Mouse (Mus musculus): Measurements from ENCODE around the gene Pygo2. TPM values are rescaled to one million over a fixed set of nuclear protein-coding genes. Genes with fewer than 3 reads are reported as not detected.

Gene Pygo2
- polyA plus RNA-seq, 2 experiments: 58.3 to 83.4 TPM

DNA sequence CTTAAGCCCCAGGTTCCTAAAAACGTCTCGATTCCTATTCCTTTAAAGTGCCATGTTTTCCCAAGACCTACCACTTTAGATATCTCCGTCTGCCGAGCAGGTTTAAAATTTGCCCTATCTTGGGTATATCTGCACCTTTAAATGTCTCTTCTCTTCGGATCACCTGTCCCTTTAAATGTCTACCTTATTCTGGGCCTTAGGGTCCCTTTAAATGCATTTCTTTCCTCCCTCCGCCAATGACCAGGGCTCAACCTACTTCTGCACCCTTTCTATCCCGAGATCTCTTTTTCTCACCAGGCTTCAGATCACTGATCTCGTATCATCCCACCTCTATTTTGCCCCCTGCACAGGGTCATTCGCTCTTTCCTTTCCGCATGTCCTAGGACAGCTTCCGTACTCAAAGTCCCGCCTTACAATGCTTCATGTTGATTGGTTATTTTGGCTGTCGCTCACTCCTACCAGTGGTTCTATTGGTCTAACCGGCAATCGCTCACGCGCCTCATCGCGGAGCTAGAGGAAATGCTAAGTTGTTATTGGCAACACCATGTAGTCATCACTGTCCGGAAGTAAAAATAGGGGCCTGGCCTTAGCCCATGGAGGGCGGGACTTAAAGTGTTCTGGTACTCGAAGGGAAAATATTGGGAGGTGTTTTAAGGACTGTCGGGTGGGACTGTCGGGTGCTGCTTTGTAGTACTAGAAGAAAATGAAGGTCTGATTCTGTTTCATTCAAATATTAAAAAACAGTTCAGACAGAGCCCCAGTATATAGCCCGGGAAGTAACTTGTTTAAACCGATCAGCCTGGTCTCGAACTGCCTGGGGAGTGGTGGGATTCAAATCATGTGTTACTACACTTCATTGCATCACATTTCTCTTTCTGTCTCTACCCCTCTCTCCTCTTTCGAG, 18.3 kb upstream of the Pygo2 start, which contains the start of gene Flad1:
Gene Flad1 (minus strand): TSS at position 381 of the 904 bp plus-strand sequence.
- Histone ChIP-seq H3K36me3 (ENCODE audit: control insufficient read depth, insufficient read depth, low read length) (peaks cover 38% of the 10 kb centered on the region), H3K9me3 (ENCODE audit: control insufficient read depth, low read length) (no peaks in the 10 kb centered on the region), H3K9ac (ENCODE audit: low read depth, low read length, severe bottlenecking) (peak within 1 kb of the TSS; percentile 38), H3K27ac (replicated peaks; ENCODE audit: low read depth, low read length) (0 out of 2 replicates have a peak within 1 kb of the TSS, but pooled peaks have one; percentile 33), H3K4me1 (ENCODE audit: control insufficient read depth, insufficient read depth, low read length) (peaks cover 8% of the 10 kb centered on the region), H3K4me3 (replicated peaks; ENCODE audit: low read length) (peak within 1 kb of the TSS; percentile 50), H3K4me2 (replicated peaks; ENCODE audit: low read depth, low read length, severe bottlenecking) (peak within 1 kb of the TSS; percentile 72), H3K27me3 (ENCODE audit: control insufficient read depth, insufficient read depth, low read length) (no peaks in the 10 kb centered on the region)
- no peak for TF ChIP-seq POLR2A (IDR thresholded peaks at IDR 0.05; ENCODE audit: borderline replicate concordance, extremely low read depth, insufficient read depth, insufficient read length)
- peak; percentile 99 for ATAC-seq (ENCODE audit: low FRiP score, low read depth)
- 7% methylated on average over 28 of the region's 28 CpGs for WGBS
- DNase-seq (ENCODE audit: low spot score): peak; percentile 99

GRCm38 (mm10) chr3:89416158-89416557, 13.9 kb upstream of the Pygo2 start:
- WGBS: 96% methylated on average over 8 of the region's 8 CpGs
- Histone ChIP-seq H3K36me3 (ENCODE audit: control insufficient read depth, insufficient read depth, low read length) (peaks cover 29% of the 10 kb centered on the region), H3K9me3 (ENCODE audit: control insufficient read depth, low read length) (no peaks in the 10 kb centered on the region)

DNA sequence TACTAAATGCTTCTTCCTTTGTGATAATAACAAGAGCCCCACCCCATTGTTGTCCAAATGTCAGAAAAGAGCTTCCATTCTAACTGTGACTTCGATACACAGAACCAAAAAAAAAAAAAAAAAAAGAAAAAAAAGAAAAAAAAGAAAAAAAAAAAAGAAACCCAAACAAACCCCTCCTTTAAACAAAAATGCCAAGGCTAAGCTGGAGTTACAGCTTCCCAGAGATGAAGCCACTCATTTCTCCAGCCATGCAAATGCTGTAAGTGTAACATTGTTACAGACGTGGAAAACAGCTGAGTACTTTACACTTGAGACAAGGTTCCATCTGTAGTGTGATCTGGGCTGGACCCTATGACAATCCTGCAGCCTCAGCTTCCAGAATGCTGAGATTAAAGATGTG, 12.9 kb upstream of the Pygo2 start:
- WGBS: 21% methylated on average over 2 of the region's 2 CpGs
- no peak for ATAC-seq (ENCODE audit: low FRiP score, low read depth)
- Histone ChIP-seq H3K27ac (replicated peaks; ENCODE audit: low read depth, low read length) (peak overlapping the region; percentile 88; the same call in 1 of the 2 replicates), H3K4me1 (ENCODE audit: control insufficient read depth, insufficient read depth, low read length) (peaks cover 20% of the 10 kb centered on the region), H3K9me3 (ENCODE audit: control insufficient read depth, low read length) (no peaks in the 10 kb centered on the region), H3K4me3 (replicated peaks; ENCODE audit: low read length) (peak overlapping the region; percentile 61), H3K9ac (ENCODE audit: low read depth, low read length, severe bottlenecking) (peak overlapping the region; percentile 64), H3K4me2 (replicated peaks; ENCODE audit: low read depth, low read length, severe bottlenecking) (peak overlapping the region; percentile 84), H3K27me3 (ENCODE audit: control insufficient read depth, insufficient read depth, low read length) (no peaks in the 10 kb centered on the region), H3K36me3 (ENCODE audit: control insufficient read depth, insufficient read depth, low read length) (peaks cover 31% of the 10 kb centered on the region)
- no peak for DNase-seq (ENCODE audit: low spot score)
- TF ChIP-seq POLR2A (IDR thresholded peaks at IDR 0.05; ENCODE audit: borderline replicate concordance, extremely low read depth, insufficient read depth, insufficient read length): no peak

More at GRCm38 (mm10) chr3:89416158-89416557, 13.9 kb upstream of the Pygo2 start:
- Histone ChIP-seq H3K4me2 (replicated peaks; ENCODE audit: low read depth, low read length, severe bottlenecking) (no peak overlapping the region), H3K27me3 (ENCODE audit: control insufficient read depth, insufficient read depth, low read length) (no peaks in the 10 kb centered on the region), H3K4me1 (ENCODE audit: control insufficient read depth, insufficient read depth, low read length) (peaks cover 20% of the 10 kb centered on the region), H3K9ac (ENCODE audit: low read depth, low read length, severe bottlenecking) (no peak overlapping the region), H3K4me3 (replicated peaks; ENCODE audit: low read length) (no peak overlapping the region), H3K27ac (replicated peaks; ENCODE audit: low read depth, low read length) (no peak overlapping the region)
- no peak for ATAC-seq (ENCODE audit: low FRiP score, low read depth)
- no peak for DNase-seq (ENCODE audit: low spot score)
- no peak for TF ChIP-seq POLR2A (IDR thresholded peaks at IDR 0.05; ENCODE audit: borderline replicate concordance, extremely low read depth, insufficient read depth, insufficient read length)

GRCm38 (mm10) chr3:89417840-89418169, 12.2 kb upstream of the Pygo2 start:
- Histone ChIP-seq H3K9ac (ENCODE audit: low read depth, low read length, severe bottlenecking) (peak overlapping the region; percentile 64), H3K27ac (replicated peaks; ENCODE audit: low read depth, low read length) (peak overlapping the region; percentile 88), H3K36me3 (ENCODE audit: control insufficient read depth, insufficient read depth, low read length) (peaks cover 33% of the 10 kb centered on the region), H3K9me3 (ENCODE audit: control insufficient read depth, low read length) (no peaks in the 10 kb centered on the region), H3K4me1 (ENCODE audit: control insufficient read depth, insufficient read depth, low read length) (peaks cover 25% of the 10 kb centered on the region), H3K4me2 (replicated peaks; ENCODE audit: low read depth, low read length, severe bottlenecking) (peak overlapping the region; percentile 84), H3K4me3 (replicated peaks; ENCODE audit: low read length) (peak overlapping the region; percentile 61), H3K27me3 (ENCODE audit: control insufficient read depth, insufficient read depth, low read length) (no peaks in the 10 kb centered on the region)
- 0% methylated on average over 20 of the region's 20 CpGs for WGBS
- no peak for TF ChIP-seq POLR2A (IDR thresholded peaks at IDR 0.05; ENCODE audit: borderline replicate concordance, extremely low read depth, insufficient read depth, insufficient read length)
- DNase-seq (ENCODE audit: low spot score): peak; percentile 86
- peak; percentile 45 for ATAC-seq (ENCODE audit: low FRiP score, low read depth)

DNA sequence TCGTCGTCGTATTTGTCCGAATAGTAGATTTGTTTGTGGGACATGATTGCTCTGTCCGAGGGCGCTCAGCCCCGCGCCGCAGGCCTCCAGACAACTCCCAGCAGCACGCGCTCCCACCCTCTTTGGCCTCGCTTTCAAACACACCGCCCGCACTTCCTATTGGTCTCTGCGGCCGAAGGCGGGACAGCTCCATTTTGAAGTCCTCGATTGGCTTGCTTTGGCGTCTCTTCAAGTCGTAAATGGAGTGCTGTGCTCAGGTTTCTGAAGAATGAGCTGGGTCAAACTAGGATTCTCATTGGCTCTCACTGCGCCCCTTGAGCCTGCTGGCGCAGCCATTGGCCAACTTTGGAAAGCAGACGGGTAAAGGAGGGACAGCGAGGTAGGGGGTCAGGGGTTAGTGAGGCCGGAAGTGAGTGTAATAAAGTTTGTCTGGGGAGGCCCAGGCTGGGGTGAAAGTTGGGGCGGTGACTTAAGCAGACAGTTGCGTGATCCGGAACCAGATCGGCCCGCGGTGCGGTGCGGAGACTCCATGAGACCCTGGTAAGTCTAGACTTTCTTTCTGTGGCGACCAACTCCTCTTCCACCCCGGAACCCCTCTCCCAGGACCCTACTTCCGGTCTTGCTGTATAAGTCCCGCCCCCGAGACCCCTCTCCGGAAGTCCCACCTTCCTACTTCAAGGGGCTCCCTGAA, 11.7 kb upstream of the Pygo2 start, which contains the start of the genes Cks1b and Shc1:
Gene Cks1b (minus strand): TSS at position 214 of the 691 bp plus-strand sequence.
Gene Shc1 (plus strand): TSS at position 274 of the 691 bp plus-strand sequence.
- no peak for TF ChIP-seq POLR2A (IDR thresholded peaks at IDR 0.05; ENCODE audit: borderline replicate concordance, extremely low read depth, insufficient read depth, insufficient read length)
- Histone ChIP-seq H3K4me2 (replicated peaks; ENCODE audit: low read depth, low read length, severe bottlenecking) (peak within 1 kb of the TSS; percentile 84), H3K4me1 (ENCODE audit: control insufficient read depth, insufficient read depth, low read length) (peaks cover 28% of the 10 kb centered on the region), H3K9ac (ENCODE audit: low read depth, low read length, severe bottlenecking) (peak within 1 kb of the TSS; percentile 64), H3K27ac (replicated peaks; ENCODE audit: low read depth, low read length) (peak within 1 kb of the TSS; percentile 90), H3K27me3 (ENCODE audit: control insufficient read depth, insufficient read depth, low read length) (no peaks in the 10 kb centered on the region), H3K36me3 (ENCODE audit: control insufficient read depth, insufficient read depth, low read length) (peaks cover 34% of the 10 kb centered on the region), H3K9me3 (ENCODE audit: control insufficient read depth, low read length) (no peaks in the 10 kb centered on the region), H3K4me3 (replicated peaks; ENCODE audit: low read length) (peak within 1 kb of the TSS; percentile 61)
- peak; percentile 95 for ATAC-seq (ENCODE audit: low FRiP score, low read depth)
- under 1% methylated on average over 39 of the region's 39 CpGs for WGBS
- peak; percentile 99 for DNase-seq (ENCODE audit: low spot score)
